Mouse (Mus musculus) small intestine, adult 2 months (tissue): Measurements from ENCODE around the gene Eftud2. TPM values are rescaled to one million over a fixed set of nuclear protein-coding genes. Genes with fewer than 3 reads are reported as not detected.

Experiments
- H3K27ac ChIP-seq: fragments of 200-500 bp; 2 replicates; pipeline ENCODE4 v1.5.1; 2012; ENCODE audit warnings: low read depth, low read length, control low read depth, inconsistent platforms; ENCODE audit not compliant: insufficient read depth
- H3K27me3 ChIP-seq: fragments of 200-500 bp; 2 replicates; pipeline ENCODE4 v1.6.1; 2012; ENCODE audit warnings: mild to moderate bottlenecking, moderate library complexity, low read length, inconsistent platforms; ENCODE audit not compliant: control insufficient read depth, insufficient read depth
- H3K36me3 ChIP-seq: fragments of 200-500 bp; 2 replicates; pipeline ENCODE4 v1.6.1; 2012; ENCODE audit warnings: mild to moderate bottlenecking, low read length, control low read depth, inconsistent platforms; ENCODE audit not compliant: control insufficient read depth, insufficient read depth
- H3K4me1 ChIP-seq: fragments of 200-500 bp; 2 replicates; pipeline ENCODE4 v1.6.1; 2012; ENCODE audit warnings: low read length, inconsistent platforms, mixed read lengths; ENCODE audit not compliant: control insufficient read depth, insufficient read depth, insufficient read length
- H3K4me3 ChIP-seq: fragments of 200-500 bp; 2 replicates; pipeline ENCODE4 v1.5.1; 2012; ENCODE audit warnings: low read depth, mild to moderate bottlenecking, control low read depth, inconsistent platforms, low read length, moderate library complexity
- CTCF ChIP-seq: fragments of 200-500 bp; IDR thresholded peaks from 2 replicates; pipeline ENCODE4 v1.5.1; 2012; ENCODE audit warnings: low read depth, mild to moderate bottlenecking, control low read depth, inconsistent platforms, low read length, moderate library complexity, mixed read lengths; ENCODE audit not compliant: insufficient replicate concordance, insufficient read length; ENCODE audit errors: extremely low read depth
- POLR2A ChIP-seq: fragments of 200-500 bp; IDR thresholded peaks from 2 replicates; pipeline ENCODE4 v1.6.1; 2012; ENCODE audit warnings: low read depth, mild to moderate bottlenecking, control low read depth, inconsistent platforms, low read length, moderate library complexity
- WGBS: fragments of 180-500 bp; shearing (Covaris S2); methylation state at CpG from one replicate; pipeline ENCODE4 v1.1.7; 2018; 5-methylcytosine and 5-hydroxymethylcytosine counted together
- polyA plus RNA-seq: library from polyadenylated mRNA; depleted of rRNA; stranded (reverse); fragments of >200 nt; gene quantifications from 2 replicates; pipeline ENCODE4 v1.2.3, GENCODE M21; 2012

The Eftud2 gene
- polyA plus RNA-seq, 1 experiment = 57.1 TPM

DNA sequence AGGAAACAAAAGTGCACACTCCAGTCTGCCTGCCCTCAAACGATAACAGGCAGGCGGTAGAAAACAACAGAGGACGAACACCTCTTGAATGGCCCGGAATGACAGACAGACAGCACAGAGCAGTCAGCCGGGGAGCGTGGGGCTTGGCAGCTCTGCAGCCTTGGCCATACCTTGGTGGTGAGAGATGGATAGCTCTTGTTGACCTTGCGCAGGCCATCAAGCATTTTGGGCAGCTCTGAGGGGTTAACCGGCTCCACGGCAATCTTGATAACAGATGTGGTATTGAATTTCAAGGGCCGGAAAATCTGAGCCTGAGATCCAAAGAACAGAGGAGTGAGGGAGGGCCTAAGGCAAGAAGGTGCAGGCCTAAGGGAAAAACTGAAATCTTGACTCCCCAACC is 34.9 kb downstream of the Eftud2 start:
- no peaks in the 10 kb centered on the region for H3K27me3 ChIP-seq
- peaks cover 70% of the 10 kb centered on the region for H3K36me3 ChIP-seq
- H3K27ac ChIP-seq = no peak overlapping the region
- TF ChIP-seq POLR2A (no peak), CTCF (no peak)
- no peaks in the 10 kb centered on the region for H3K4me1 ChIP-seq
- 89% methylated on average over 10 of the region's 10 CpGs for WGBS
- H3K4me3 ChIP-seq = no peak overlapping the region

DNA sequence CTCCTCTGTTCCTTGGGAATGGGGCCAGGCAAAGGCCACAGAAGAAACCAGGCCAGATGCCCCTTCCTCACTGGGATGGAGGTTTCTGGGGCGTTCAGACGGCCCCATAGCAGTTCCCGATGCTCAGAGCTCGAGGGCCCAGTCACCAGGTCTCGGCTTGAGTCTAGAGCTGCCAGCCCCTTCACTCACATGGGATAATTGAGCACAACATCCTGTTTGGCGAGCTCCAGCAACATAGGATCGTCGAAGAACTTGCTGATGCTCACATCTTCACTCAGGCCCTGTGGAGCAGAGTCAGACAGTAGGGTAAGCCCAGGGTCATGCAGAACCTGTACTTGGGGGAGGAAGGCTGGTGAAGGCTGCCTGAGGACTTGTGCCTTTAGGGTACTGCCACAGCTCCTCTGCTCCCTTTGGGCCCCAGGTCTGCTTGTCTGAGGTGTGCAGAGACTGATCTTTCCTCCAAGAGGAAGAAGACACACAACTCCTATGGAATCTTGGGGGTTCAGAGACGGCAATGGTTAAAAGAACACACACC is 42.1 kb downstream of the Eftud2 start:
- TF ChIP-seq CTCF (no peak), POLR2A (no peak)
- H3K4me3 ChIP-seq = no peak overlapping the region
- no peak overlapping the region for H3K27ac ChIP-seq
- no peaks in the 10 kb centered on the region for H3K4me1 ChIP-seq
- no peaks in the 10 kb centered on the region for H3K27me3 ChIP-seq
- WGBS = 83% methylated on average over 9 of the region's 9 CpGs
- peaks cover 48% of the 10 kb centered on the region for H3K36me3 ChIP-seq

DNA sequence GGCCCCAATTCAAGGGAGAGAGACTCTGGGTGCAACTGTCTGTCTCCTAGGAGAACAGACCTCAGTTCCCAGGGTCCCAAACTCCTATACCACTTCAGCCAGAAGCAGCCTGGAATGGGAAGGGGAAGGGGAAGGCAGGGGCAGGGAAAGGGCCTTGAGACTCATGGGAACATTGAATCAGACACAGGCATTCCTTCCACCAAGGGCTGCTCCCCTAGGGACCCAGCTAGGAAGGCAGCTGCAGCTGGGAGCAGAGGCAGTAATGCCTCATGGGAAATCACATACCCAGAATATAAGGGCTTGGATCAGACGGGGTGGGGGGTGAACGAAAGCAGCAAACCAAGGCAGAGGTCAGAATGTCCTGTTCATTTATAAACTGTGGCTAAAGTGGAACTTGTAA is 42.7 kb downstream of the Eftud2 start:
- Histone ChIP-seq H3K27ac (no peak overlapping the region), H3K27me3 (no peaks in the 10 kb centered on the region), H3K4me3 (no peak overlapping the region), H3K36me3 (peaks cover 43% of the 10 kb centered on the region), H3K4me1 (no peaks in the 10 kb centered on the region)
- TF ChIP-seq POLR2A (no peak), CTCF (no peak)
- WGBS = 94% methylated on average over 2 of the region's 2 CpGs

DNA sequence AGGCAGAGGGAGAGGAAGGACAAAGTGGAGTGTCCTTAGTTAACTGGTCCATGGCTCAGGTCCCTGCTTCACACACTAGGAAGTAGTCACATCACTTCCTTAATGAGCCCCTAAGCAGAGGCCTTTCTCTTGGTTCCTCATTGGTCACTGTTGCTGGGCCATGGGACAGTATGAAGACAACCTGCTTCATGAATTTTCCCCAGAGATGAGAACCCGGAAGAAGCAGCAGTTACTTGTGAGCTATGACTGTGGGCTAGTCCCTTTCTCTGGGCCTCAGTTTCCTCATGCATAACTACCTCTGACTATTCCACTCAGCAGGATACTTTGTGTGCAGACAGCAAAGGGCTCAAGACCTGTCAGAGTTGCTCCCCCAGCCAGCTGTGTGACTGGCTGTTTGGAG is 43.4 kb downstream of the Eftud2 start:
- peaks cover 38% of the 10 kb centered on the region for H3K36me3 ChIP-seq
- H3K27ac ChIP-seq = no peak overlapping the region
- no peak for TF ChIP-seq CTCF
- no peak for TF ChIP-seq POLR2A
- no peaks in the 10 kb centered on the region for H3K27me3 ChIP-seq
- no peaks in the 10 kb centered on the region for H3K4me1 ChIP-seq
- no peak overlapping the region for H3K4me3 ChIP-seq
- 89% methylated on average over 1 of the region's 1 CpGs for whole genome bisulfite sequencing

DNA sequence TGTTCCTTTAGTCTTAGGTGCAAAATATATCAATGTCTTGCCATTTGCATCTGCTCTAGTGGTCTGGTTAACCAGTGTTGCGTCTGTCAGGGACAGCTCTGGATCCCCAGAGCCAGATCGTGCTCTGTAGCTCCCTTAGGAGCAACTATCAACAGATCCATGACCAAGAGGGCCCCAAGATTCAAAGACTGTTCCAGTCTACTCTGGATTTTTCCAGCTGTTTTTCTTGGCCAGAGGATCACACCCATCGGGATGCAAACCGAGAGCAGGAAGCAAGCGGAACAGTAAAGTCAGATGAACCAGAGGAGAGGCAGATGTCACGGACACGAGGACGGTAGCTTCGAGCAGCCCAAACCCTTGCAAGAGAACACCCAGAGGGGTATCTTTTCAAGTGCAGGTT is 44.6 kb downstream of the Eftud2 start:
- WGBS = 86% methylated on average over 9 of the region's 9 CpGs
- no peaks in the 10 kb centered on the region for H3K27me3 ChIP-seq
- H3K27ac ChIP-seq = no peak overlapping the region
- peaks cover 30% of the 10 kb centered on the region for H3K36me3 ChIP-seq
- no peak overlapping the region for H3K4me3 ChIP-seq
- no peak for TF ChIP-seq POLR2A
- TF ChIP-seq CTCF = no peak
- no peaks in the 10 kb centered on the region for H3K4me1 ChIP-seq

DNA sequence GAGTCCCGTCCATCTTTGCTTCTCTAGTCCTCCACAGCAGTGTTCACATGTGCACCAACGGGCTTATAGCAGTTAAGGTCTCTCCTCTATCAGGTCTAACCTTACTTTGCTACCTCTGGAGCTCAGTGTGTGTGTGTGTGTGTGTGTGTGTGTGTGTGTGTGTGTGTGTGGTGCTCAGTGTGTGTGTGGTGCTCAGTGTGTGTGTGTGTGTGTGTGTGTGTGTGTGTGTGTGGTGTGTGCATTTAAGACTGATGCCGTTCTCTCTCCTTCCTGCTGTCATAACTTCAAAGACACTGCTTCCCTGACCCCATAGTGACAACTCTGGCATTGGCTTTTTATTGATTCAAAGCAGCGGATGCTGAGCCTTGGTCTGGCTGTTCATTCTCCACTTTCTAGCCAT is 45.2 kb downstream of the Eftud2 start, which contains the start of gene Higd1b:
Higd1b (plus strand) TSS at position 301 of the 400 bp plus-strand sequence.
- Histone ChIP-seq H3K36me3 (peaks cover 25% of the 10 kb centered on the region), H3K4me1 (no peaks in the 10 kb centered on the region; the same call in 1 of the 2 replicates), H3K27me3 (0 out of 2 replicates have a peak, but pooled peaks cover 4% of the 10 kb centered on the region), H3K27ac (no peak within 1 kb of the TSS), H3K4me3 (no peak within 1 kb of the TSS)
- TF ChIP-seq CTCF = no peak
- no peak for TF ChIP-seq POLR2A
- 65% methylated on average over 4 of the region's 4 CpGs for WGBS

DNA sequence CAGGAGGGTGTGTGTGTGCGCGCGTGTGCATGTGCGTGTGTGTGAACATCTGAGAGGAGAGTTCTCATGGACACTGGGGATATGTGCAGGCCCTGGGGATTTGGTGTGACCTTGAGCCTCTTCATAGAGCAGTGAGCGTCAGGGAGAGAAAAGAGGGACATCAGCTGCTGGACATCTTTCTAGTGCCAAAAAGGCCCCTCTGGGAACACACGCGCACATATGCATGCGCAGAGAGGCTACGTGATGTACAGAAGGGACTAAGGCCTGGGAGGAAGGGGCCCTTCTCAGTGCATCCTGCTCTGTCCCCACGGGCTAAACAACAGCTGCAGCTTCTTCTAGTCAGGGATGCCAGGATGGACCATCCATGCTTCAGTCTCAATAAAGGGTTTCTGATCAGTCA is 46.6 kb downstream of the Eftud2 start:
- 0 out of 2 replicates have a peak, but pooled peaks cover 4% of the 10 kb centered on the region for H3K27me3 ChIP-seq

More for the DNA sequence above, 46.6 kb downstream of the Eftud2 start:
- WGBS = 85% methylated on average over 10 of the region's 10 CpGs
- Histone ChIP-seq H3K36me3 (peaks cover 17% of the 10 kb centered on the region), H3K4me3 (no peak overlapping the region), H3K4me1 (no peaks in the 10 kb centered on the region; the same call in 1 of the 2 replicates), H3K27ac (no peak overlapping the region)
- TF ChIP-seq POLR2A (no peak), CTCF (no peak)
